Mouse (Mus musculus): ENCODE measurements around the gene 4931406P16Rik.
A peak's percentile ranks its signal among the peaks of the same experiment; 100 is the strongest.
"Not testable (repeated sequence)": the region's sequence is repeated elsewhere in the genome, so short reads cannot be mapped to it uniquely, and the experiment has no call there.

The 4931406P16Rik gene

GRCm38 (mm10) chr7:34313443-34313875, at the start of gene 4931406P16Rik:
Gene 4931406P16Rik (minus strand): TSS chr7:34313551.
- peak; percentile 76 to 84 for DNase-seq (ENCODE audit: low spot score in 2 of 2)

DNA sequence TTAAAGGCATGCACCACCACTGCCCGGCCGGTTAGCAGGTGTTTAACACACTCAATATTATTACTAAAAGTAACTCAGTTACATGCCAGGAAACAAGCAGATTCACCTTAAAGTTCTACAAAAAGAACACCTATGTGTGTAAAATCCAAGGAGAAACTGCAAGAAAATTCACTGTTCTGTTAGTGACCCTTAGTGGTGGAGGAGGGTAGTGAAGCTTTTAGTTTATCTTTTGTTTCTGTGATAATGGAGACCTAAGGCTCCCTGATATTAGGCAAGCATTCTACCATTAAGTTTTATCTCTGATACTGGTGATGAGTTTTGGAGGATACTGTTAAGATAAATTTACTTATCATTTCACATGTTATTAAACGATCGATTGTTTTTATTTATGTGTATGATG, 42.3 kb upstream of the 4931406P16Rik start:
- DNase-seq (ENCODE audit: low spot score in 2 of 2) = no peak

DNA sequence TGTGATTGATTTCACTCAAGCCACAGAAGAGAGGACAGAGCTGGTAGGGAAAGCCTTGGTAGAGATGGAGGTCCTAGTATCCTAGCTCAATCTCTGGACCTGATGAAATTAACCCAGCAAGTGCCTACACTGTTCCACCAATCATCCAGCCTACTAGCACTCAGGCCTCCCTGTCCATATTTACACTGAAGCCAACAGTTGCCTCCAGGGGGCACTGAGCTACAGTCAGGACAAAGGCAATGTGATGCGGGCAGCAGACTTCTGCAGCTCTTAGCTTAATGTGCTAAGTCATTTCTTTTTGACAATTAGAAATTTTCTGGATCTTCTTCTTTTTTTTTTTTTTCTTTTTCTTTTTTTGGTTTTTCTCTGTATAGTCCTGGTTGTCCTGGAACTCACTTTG, 38.6 kb upstream of the 4931406P16Rik start:
- peak in 1 of 2 experiments; percentile 15 for DNase-seq (ENCODE audit: low spot score in 2 of 2)

DNA sequence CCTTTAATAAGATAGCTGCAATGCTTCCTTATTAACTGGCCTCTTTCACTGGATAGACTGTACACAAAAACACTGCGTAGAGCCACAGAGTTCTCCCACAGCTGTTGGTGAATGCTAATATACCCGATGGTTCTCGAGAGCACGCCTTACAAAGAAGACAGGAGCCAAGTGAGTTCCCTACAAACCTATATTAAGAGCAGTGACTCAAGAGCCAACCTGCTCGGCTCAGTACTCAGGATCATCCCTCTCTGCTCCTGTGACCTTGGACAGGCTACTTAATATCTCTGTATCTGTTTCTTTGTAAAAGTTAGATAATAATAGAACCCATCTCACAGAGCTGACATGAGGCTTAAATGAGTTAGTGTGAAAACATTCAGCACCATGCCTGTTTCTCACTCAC, 36.8 kb upstream of the 4931406P16Rik start:
- DNase-seq (ENCODE audit: low spot score in 2 of 2) = no peak

DNA sequence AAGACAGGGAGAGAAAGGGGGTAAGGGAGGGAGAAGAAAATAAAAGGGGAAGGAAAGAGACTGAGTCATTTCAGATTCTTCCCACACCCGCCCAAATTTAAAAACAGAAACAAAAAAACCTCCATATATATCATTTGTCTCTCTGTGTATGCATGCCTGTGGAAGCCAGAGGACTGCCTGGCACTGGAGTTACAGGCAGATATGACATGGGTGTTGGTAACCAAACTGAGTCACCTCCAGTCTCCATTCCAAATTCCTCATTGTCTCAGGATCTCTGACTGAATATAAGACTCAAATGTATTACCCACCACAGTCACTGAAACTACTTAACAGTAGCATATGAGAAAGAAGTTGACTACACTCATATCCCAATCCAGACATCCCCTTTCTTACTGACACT, 34.7 kb upstream of the 4931406P16Rik start:
- no peak for DNase-seq (ENCODE audit: low spot score in 2 of 2)

DNA sequence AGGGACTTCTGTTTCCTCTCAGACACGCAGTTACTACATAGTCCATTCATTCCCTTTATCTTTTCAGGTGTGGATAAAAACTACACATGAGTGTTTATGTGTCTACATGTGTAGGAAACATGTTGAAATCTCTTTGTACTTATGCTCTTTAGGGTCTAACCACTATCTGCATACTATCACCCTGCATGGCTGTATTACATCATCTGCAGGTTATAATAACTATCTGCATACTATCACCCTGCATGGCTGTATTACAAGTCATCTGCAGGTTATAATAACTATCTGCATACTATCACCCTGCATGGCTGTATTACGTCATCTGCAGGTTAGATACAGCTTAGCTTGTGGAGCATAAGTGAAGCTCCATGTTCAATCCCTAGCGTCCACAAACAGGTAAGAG, 33.7 kb upstream of the 4931406P16Rik start:
- DNase-seq (ENCODE audit: low spot score in 2 of 2) = no peak

- no peak for DNase-seq (ENCODE audit: low spot score in 2 of 2)
Observed at GRCm38 (mm10) chr7:34346505-34346904, 33.2 kb upstream of the 4931406P16Rik start.

DNA sequence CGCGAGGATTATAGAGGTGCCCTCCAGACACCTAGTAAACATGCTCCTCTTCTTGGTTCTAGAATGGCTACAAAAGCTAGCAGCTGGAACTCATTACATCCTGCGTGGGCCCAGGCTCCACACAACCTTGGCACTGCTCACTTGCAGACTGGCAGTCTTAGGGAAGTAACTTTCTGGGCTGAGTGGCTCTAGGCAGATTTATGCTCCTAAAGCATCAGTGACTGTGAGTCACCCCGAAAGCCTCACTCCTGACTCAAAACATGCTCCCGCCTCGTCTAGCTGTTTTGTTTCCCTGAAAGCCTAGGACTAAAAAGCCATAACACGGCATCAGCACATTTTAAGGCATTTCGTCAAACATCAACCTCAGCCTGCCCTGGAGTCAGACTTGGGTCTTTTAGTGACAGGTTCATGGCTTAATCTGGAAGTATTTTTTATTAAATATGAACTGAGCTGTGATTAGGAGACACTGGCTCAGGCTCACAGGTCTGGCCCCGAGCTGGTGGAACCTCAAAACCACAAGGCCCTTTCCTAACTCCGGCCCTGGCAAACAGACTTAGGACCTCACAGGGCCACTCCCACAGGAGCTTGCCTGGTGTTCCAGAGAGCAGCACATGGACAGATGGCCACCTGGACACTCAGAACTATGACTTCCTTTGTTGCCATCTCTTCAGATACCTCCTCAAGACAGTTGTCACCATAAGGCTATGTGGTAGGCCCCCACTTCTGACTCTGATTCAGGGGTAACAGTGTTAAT, 28.9 kb upstream of the 4931406P16Rik start:
- DNase-seq (ENCODE audit: low spot score in 2 of 2) = no peak

- DNase-seq (ENCODE audit: low spot score in 2 of 2) = no peak
Observed at GRCm38 (mm10) chr7:34340841-34341240, 27.5 kb upstream of the 4931406P16Rik start.

- DNase-seq (ENCODE audit: low spot score in 2 of 2) = no peak
Observed at GRCm38 (mm10) chr7:34339164-34339489, 25.8 kb upstream of the 4931406P16Rik start.

- DNase-seq (ENCODE audit: low spot score in 2 of 2) = no peak
Observed at GRCm38 (mm10) chr7:34338445-34339163, 25.3 kb upstream of the 4931406P16Rik start.

- DNase-seq (ENCODE audit: low spot score in 2 of 2) = no peak
Observed at GRCm38 (mm10) chr7:34337268-34337667, 23.9 kb upstream of the 4931406P16Rik start.

- DNase-seq (ENCODE audit: low spot score in 2 of 2) = not testable (repeated sequence)
Observed at GRCm38 (mm10) chr7:34336545-34336944, 23.2 kb upstream of the 4931406P16Rik start.

- no peak for DNase-seq (ENCODE audit: low spot score in 2 of 2)
Observed at GRCm38 (mm10) chr7:34327493-34327892, 14.1 kb upstream of the 4931406P16Rik start.

DNA sequence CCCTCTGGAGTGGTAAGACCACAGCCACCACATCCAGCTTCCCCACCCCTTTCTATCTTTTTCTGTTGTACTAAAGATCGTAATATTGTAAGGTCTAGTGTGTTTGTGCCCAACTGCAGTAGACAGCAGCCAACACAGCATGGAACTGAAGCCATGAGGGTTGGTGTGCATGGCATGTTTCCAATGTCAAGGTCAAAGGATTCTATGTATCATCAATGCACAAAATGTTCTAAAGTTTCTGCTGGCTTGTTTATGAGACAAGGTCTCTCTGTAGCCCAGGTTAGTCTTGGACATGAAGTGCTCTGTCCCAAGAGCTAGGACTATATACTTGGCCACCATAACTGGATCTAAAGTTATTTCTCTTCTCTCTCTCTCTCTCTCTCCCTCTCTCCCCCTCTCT, 11.5 kb upstream of the 4931406P16Rik start:
- no peak for DNase-seq (ENCODE audit: low spot score in 2 of 2)

DNA sequence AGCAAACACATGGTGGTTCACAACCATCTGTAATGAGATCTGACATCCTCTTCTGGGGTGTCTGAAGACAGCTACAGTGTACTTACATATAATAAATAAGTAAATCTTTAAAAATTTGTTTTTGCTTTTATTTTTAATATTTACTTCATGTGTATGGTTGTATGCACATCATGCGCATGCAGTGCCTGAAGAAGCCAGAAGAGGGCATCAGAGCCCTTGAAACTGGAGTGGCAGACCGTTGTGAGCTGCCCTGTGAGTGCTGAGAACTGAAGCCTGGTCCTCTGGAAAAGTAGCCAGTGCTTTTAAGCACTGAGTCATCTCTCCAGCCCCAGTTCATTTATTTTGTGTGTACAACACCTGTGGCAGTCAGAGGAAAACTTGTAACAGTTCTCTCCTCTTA, 10.7 kb upstream of the 4931406P16Rik start:
- no peak for DNase-seq (ENCODE audit: low spot score in 2 of 2)

DNA sequence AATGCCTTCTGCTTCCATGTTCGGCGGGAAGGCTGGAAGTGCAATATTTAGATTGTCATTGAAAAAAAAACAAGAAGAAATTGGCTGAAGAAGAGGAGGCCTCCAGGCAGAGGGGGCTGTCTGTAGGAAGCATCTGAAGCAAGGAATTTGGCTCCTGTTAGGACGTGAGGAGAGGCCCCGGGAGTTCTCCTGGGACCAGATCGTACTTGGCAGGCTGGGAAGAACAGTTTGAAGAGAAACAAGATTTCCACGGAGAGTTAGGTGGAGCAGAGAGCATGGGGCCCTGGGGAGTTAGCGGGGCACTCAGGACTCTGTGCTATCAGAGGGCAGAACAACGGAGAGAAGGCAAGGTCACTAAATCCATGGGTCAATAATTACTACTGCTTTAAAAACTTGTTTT, 10.0 kb upstream of the 4931406P16Rik start:
- DNase-seq (ENCODE audit: low spot score in 2 of 2) = no peak

GRCm38 (mm10) chr7:34321958-34322357, 8.6 kb upstream of the 4931406P16Rik start:
- no peak for DNase-seq (ENCODE audit: low spot score in 2 of 2)

GRCm38 (mm10) chr7:34321119-34321518, 7.8 kb upstream of the 4931406P16Rik start:
- no peak for DNase-seq (ENCODE audit: low spot score in 2 of 2)

GRCm38 (mm10) chr7:34319957-34320356, 6.6 kb upstream of the 4931406P16Rik start:
- no peak for DNase-seq (ENCODE audit: low spot score in 2 of 2)

DNA sequence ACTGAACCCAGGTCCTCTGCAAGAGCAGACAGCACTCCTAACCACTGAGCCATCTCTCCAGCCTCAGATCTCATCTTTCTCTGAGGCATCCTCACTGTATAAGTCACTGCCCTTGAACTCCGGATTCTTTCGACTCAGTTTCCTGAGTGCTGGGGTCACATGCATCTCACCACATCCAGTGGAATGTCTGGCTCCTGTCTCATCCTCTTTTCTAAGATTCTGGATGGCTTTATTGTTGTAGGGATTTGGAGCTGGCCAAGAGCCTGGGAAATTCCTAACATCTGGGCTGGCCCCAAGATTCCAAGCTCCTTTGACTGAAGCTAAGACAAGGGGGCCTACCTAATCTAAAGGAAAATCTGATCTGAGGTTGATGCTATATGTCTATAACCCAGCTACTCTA, 5.8 kb upstream of the 4931406P16Rik start:
- no peak for DNase-seq (ENCODE audit: low spot score in 2 of 2)

DNA sequence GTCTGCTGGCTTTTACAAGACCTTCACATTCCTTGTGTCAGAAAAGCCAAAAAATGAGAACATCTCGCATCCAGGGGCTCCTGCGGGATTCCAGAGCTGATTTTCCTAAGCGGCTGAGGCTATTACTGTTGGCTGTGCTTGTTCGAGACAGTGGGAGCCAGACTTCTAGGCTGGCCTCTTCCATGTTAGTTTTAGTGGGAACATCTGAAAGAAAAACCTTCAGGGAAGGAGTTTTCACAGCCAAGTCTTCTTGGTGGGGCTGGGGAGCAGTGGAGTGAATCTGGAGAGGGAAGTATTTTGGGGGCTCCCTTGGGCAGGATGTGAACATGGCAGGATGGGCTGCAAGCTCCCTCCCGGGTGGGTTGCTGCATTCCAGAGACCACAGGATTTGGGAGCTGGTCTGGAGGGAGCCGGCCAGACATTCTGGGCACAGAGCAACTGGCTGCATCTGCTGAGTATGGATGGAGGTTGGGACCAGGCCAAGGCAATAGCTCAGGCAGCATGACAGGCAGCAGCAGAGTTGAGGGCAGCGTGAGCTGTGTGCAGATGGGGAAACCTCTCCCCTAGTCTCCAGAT, 4.6 kb upstream of the 4931406P16Rik start:
- no peak for DNase-seq (ENCODE audit: low spot score in 2 of 2)

Measured in thymus, postnatal 10 days (tissue).